ENCODE assay signal across 8 mouse cellular contexts in genomic region chr14:56375731-56376130, GRCm38 (mm10). TPM values are rescaled to one million over a fixed set of nuclear protein-coding genes. Genes with fewer than 3 reads are reported as not detected.
DNase-seq lines count a peak whose midpoint lies in the region; ATAC-seq and TF ChIP-seq lines count a peak whose summit lies in the region.

No protein-coding gene starts in this region.

- H3K9me3 ChIP-seq in liver, postnatal 0 days (ENCODE audit: low read length): no peaks in the 10 kb centered on the region

- H3K9ac ChIP-seq in liver, postnatal 0 days (replicated peaks): no peak overlapping the region

- no peak for TF ChIP-seq POLR2A in olfactory bulb, adult 2 months (IDR thresholded peaks at IDR 0.05; ENCODE audit: insufficient read depth, low read depth, low read length)

- no peaks in the 10 kb centered on the region for H3K36me3 ChIP-seq in liver, postnatal 0 days (replicated peaks; ENCODE audit: insufficient read depth, low read length)

- H3K27ac ChIP-seq in liver, postnatal 0 days (ENCODE audit: low read depth): no peak overlapping the region
- no peak overlapping the region for H3K27ac ChIP-seq in olfactory bulb, adult 2 months (ENCODE audit: insufficient read depth, low read depth, low read length)

- no peak for TF ChIP-seq EP300 in liver, postnatal 0 days (IDR thresholded peaks at IDR 0.05; ENCODE audit: low read depth)

- no peaks in the 10 kb centered on the region for H3K4me1 ChIP-seq in liver, postnatal 0 days (ENCODE audit: insufficient read depth)
- no peaks in the 10 kb centered on the region for H3K4me1 ChIP-seq in olfactory bulb, adult 2 months (ENCODE audit: control insufficient read depth, insufficient read depth, low read length)

- peak; percentile 89 for TF ChIP-seq CTCF in liver, postnatal 0 days (IDR thresholded peaks at IDR 0.05; ENCODE audit: low read depth)
- TF ChIP-seq CTCF in olfactory bulb, adult 2 months (IDR thresholded peaks at IDR 0.05; ENCODE audit: insufficient read depth, low read depth, low read length): peak; percentile 34; the same call in 1 of the 2 replicates

- H3K4me2 ChIP-seq in liver, postnatal 0 days (ENCODE audit: low read depth, low read length): no peak overlapping the region

- WGBS in liver, postnatal 0 days (ENCODE audit: insufficient replicate concordance): 1% methylated on average over 6 of the region's 6 CpGs
- WGBS in olfactory bulb, adult 2 months: 3% methylated on average over 6 of the region's 6 CpGs

- peak; percentile 85 for DNase-seq in 3T3-L1 (ENCODE audit: low read depth, low spot score)
- DNase-seq in adrenal gland, adult (ENCODE audit: inconsistent age in 2 of 2, low spot score in 1 of 2): peak; percentile 68 to 90
- DNase-seq in embryo, embryonic 10 days (ENCODE audit: low spot score): peak; percentile 94
- peak; percentile 10 for DNase-seq in gastrocnemius, postnatal 25 days
- DNase-seq in kidney, postnatal 10 days: peak; percentile 91
- DNase-seq in liver, postnatal 0 days: peak; percentile 80
- DNase-seq in thymus, adult 18-20 months: peak; percentile 30 to 48

- no peak overlapping the region for H3K4me3 ChIP-seq in liver, postnatal 0 days (ENCODE audit: low read depth, low read length)
- H3K4me3 ChIP-seq in olfactory bulb, adult 2 months (ENCODE audit: insufficient read depth, low read depth, low read length): no peak overlapping the region

- H3K27me3 ChIP-seq in liver, postnatal 0 days (ENCODE audit: insufficient read depth, low read length): no peaks in the 10 kb centered on the region

- peak; percentile 58; the same call in 1 of the 2 replicates for ATAC-seq in liver, postnatal 0 days

RNA-seq across cellular contexts. Expression of gene Atp12a, which starts 10.9 kb away (rescaled TPM):
- not detected for total RNA-seq in gastrocnemius, postnatal 25 days (2021)
- polyA plus RNA-seq in liver, postnatal 0 days (2015; fragmentation: Nextera tagmentation; extraction: Ambion mirVana): not detected in 2 replicates
- not detected in 2 replicates for polyA plus RNA-seq in olfactory bulb, adult 2 months (2012; ENCODE audit: insufficient read depth, insufficient read length, low replicate concordance, missing spikeins)

RNA-seq across cellular contexts. Expression of gene Rnf17, which starts 26.6 kb away (rescaled TPM):
- total RNA-seq in gastrocnemius, postnatal 25 days (2021): not detected
- polyA plus RNA-seq in liver, postnatal 0 days (2015; fragmentation: Nextera tagmentation; extraction: Ambion mirVana): 0.40 and 0.70 TPM in 2 replicates
- polyA plus RNA-seq in olfactory bulb, adult 2 months (2012; ENCODE audit: insufficient read depth, insufficient read length, low replicate concordance, missing spikeins): not detected in 2 replicates

Comparison
In these comparisons a context has a peak if more than half of its experiments do, and no peak if none do; other contexts are left out.
1. DNase-seq: peak in every context shown above with its lines; median percentile 94 in embryo, embryonic 10 days; 91 in kidney, postnatal 10 days; 85 in 3T3-L1; 80 in liver, postnatal 0 days; 79 in adrenal gland, adult; 39 in thymus, adult 18-20 months; 10 in gastrocnemius, postnatal 25 days.